19 mouse cellular contexts compared by ENCODE assay signal in the genomic region with DNA sequence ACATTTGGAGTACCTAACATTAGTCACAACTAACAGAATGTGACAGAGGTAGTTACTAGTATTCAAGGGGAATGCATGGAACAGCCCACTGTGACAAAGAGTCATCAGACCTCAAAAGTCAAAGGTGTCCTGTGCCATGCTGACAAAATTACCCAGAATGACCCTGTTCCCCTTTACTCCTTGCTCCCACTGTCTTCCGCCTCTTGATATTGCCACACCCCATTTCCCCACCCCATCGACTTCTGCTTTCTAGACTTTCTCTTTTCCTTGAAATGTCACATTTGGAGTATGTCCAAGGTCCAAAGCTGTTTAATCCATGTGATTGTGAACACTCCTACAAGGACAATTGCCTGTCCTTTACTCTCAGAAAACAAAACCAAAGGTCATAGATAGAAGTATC.
"Had no signal": no experiment of that assay in that cellular context is flagged by ENCODE, and none has a peak within 500 bp of the region (broad histone marks: within the 10 kb centered on the region; RNA-seq: fewer than 3 reads in every experiment).

No protein-coding gene starts in this region.

- H3K36me3 ChIP-seq: liver, embryonic 13.5 days; midbrain, embryonic 10.5 days; midbrain, embryonic 13.5 days; stomach, embryonic 15.5 days had no signal

- H3K4me1 ChIP-seq: liver, embryonic 13.5 days; megakaryocyte, embryonic 14.5 days; midbrain, embryonic 10.5 days; midbrain, embryonic 13.5 days; stomach, embryonic 15.5 days had no signal

- H3K27ac ChIP-seq: layer of hippocampus, adult 2 months; liver, embryonic 13.5 days; midbrain, embryonic 10.5 days; midbrain, embryonic 13.5 days; stomach, embryonic 15.5 days had no signal

- ATAC-seq: inflammation-experienced regulatory T-cells, adult 6 months; intestine, embryonic 16.5 days; midbrain, embryonic 13.5 days; midbrain, embryonic 16.5 days had no signal

- H3K9ac ChIP-seq: liver, embryonic 13.5 days; lung, embryonic 14.5 days; midbrain, embryonic 13.5 days; stomach, embryonic 15.5 days had no signal

- H3K27me3 ChIP-seq: liver, embryonic 13.5 days; megakaryocyte, embryonic 14.5 days; midbrain, embryonic 13.5 days; stomach, embryonic 15.5 days had no signal

- H3K4me2 ChIP-seq: liver, embryonic 13.5 days; lung, embryonic 14.5 days; midbrain, embryonic 13.5 days; stomach, embryonic 15.5 days had no signal

- DNase-seq: kidney, adult 18-20 months; kidney, adult 9 months; kidney, postnatal 14 days; kidney, postnatal 4 days; liver, embryonic 13.5 days; lung, embryonic 14.5 days; lung, postnatal 4 days; right cerebral cortex, adult 18-20 months; right cerebral cortex, postnatal 25 days; spleen, adult 18-20 months; thymus, postnatal 25 days had no signal

- H3K9me3 ChIP-seq: liver, embryonic 13.5 days; midbrain, embryonic 10.5 days; midbrain, embryonic 13.5 days; stomach, embryonic 15.5 days had no signal

- H3K4me3 ChIP-seq: layer of hippocampus, adult 2 months; liver, embryonic 13.5 days; megakaryocyte, embryonic 14.5 days; midbrain, embryonic 10.5 days; midbrain, embryonic 13.5 days; stomach, embryonic 15.5 days had no signal
